Mouse (Mus musculus) layer of hippocampus, adult 9-10 months (tissue): ENCODE measurements around the gene Eapp.
"Not testable (repeated sequence)": the region's sequence is repeated elsewhere in the genome, so short reads cannot be mapped to it uniquely, and the experiment has no call there.

Experiments used
- DNase-seq: peaks from one replicate; pipeline ENCODE4 v3.0.0; 2022; ENCODE audit warnings: low spot score

The Eapp gene

DNA sequence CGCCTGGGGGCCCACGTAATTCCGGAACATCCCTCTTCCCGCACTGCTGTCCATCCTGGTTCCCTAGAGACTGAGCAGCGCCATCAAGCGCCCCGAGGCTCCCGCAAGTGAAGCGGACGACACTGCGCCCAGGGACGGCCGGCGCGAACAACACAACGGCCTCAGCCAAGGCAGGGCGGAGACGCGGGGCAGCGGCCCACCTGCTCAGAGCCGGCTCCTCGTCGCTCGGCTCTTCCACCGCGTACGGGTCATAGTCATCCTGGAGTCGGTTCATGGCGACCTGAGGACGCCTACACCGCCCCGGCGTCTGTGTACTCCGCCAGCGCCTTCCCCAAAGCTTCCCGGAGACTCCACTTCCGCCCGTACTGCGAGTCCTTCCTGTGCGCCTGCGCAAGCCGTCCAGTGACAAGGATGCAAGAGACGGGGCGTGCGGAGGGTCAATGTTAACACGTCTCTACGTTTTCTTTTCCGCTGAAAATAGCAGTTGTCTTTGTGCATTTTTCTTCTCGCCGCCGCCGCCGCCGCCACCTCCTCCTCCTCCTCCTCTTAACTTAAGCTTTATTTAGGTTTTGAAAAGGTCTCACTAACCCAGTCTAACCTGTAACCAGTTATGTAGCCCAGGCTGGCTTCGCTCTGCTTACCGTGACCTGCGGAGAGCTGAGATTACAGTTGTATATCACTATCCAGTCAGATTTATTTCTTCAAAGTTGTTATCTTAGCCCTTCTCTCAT, at the start of gene Eapp:
Gene Eapp (minus strand): TSS at position 387 of the 731 bp plus-strand sequence.
- peak; percentile 83 for DNase-seq

DNA sequence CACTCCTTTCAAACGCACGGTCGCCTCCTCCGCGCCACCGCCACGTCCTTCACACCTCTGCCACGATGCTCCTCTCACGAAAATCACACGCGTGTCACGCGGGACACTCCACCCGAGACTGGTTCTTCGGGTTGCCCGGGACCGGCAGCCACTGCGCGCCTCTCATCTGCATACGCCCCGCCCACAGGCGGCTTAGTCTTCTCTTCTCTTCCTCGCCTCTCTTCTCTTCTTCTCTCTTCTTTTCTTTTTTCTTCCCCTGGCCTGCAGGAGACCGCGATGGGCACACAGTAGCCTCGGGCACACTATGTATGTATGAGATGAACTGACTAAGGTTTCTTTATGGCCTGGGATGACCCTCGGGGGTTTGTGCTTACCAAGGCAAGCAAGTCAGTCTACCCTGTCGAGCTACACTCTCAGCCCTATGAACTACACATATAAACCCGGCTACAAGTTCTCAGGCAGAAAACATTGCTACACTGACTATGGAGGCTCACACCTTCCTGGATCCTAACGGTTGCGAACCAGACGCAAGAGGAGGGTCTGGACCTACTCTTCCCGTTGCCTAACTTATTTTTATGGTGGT, 43.1 kb upstream of the Eapp start:
- not testable (repeated sequence) for DNase-seq

DNA sequence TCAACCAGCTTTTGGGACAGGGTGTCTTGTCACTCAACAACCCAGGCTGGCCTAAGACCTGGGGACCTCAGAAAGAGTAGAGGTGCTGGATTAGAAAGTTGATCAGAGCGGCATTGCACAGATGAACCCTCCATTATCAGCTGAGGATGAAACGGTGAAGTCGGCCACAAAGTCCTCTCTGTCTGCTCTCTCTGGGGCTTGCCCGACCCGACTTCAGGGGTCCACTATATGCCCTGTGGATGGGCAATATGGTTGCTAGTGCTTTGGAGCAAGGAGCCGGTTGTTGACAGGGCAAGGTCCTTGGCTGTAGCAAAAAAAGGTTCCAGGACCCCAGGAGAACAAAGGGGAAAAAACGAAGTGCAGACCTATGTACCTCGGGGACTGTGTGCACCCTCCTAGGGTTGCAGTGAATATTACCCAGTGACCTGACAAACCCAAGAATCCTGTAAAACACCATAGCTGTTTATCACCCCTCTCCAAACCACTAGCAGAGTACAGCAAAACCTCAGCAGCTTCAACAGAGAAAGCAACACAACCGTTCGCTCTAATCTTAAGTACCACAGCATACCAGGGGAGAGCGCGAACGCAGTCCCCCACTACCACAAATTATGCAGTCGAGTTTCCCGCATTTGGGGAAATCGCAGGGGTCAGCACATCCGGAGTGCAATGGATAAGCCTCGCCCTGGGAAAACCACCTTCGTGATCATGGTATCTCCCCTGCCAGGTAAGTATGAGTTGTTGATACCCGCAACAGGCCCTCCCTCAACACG, 42.4 kb upstream of the Eapp start:
- DNase-seq, result not testable (repeated sequence)

DNA sequence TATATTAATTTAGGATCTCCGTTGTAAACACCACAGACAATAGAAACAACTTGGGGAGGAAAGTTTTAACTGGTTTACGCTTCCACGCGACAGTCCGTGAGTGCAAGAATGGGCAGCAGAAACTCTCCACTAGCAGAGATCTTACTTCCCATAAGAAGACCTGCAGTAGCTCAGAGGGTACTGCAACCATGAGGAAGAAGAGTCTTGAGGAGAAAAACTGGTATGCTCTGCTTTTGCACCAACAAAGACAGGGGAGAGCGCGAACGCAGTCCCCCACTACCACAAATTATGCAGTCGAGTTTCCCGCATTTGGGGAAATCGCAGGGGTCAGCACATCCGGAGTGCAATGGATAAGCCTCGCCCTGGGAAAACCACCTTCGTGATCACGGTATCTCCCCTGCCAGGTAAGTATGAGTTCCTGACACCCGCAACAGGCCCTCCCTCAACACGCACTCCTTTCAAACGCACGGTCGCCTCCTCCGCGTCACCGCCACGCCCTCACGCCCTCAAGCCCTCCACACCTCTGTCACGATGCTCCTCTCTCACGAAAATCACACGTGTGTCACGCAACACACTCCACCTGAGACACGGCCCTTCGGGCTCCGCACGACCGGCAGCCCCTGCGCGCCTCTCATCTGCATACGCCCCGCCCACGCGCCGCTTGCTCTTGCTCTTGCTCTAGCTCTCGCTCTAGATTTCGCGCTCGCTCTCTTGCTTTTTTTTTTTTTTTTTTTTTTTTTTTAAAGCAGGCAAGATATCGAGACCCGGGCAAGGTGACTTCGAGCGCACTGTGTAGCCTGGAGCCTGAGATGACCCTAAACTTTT, 38.8 kb upstream of the Eapp start:
- not testable (repeated sequence) for DNase-seq

DNA sequence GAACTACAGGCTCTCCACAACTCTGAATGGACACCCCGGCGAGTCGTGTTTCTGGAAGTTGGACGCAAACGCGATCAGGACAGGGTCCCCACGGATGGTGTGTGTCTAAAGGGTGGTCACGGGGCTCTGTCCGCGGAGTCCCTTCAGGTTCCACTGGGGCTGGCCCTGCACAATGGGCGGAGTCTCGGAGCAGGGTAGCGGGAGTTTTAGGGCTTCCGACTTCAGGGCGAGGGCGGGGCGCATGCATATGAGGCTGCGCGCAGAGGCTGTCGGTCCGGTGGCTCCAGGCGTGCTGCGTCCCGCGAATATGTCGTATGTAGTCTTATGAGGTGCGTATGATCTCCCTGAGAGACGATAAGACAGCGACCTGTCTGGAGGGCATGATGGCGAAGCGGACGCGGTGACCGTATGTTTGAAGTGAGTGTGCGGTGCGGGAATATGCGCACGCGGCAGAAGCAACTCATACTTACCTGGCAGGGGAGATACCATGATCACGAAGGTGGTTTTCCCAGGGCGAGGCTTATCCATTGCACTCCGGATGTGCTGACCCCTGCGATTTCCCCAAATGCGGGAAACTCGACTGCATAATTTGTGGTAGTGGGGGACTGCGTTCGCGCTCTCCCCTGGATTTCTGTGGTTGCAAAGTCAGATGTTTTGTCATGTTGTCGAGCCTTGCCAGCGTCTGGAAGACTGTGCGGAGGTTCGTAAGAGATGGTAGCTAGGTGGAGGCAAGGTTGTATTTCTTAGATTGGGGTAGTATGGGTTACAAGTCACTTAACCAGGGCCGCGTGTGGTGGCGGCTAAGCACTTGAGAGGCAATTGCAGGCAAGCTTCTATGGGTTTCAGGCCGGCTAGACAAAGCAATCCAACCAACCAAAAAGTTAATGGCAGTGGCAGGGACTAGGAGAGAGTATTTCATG, 33.7 kb upstream of the Eapp start:
- DNase-seq, result not testable (repeated sequence)

DNA sequence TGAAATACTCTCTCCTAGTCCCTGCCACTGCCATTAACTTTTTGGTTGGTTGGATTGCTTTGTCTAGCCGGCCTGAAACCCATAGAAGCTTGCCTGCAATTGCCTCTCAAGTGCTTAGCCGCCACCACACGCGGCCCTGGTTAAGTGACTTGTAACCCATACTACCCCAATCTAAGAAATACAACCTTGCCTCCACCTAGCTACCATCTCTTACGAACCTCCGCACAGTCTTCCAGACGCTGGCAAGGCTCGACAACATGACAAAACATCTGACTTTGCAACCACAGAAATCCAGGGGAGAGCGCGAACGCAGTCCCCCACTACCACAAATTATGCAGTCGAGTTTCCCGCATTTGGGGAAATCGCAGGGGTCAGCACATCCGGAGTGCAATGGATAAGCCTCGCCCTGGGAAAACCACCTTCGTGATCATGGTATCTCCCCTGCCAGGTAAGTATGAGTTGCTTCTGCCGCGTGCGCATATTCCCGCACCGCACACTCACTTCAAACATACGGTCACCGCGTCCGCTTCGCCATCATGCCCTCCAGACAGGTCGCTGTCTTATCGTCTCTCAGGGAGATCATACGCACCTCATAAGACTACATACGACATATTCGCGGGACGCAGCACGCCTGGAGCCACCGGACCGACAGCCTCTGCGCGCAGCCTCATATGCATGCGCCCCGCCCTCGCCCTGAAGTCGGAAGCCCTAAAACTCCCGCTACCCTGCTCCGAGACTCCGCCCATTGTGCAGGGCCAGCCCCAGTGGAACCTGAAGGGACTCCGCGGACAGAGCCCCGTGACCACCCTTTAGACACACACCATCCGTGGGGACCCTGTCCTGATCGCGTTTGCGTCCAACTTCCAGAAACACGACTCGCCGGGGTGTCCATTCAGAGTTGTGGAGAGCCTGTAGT, 23.4 kb upstream of the Eapp start:
- not testable (repeated sequence) for DNase-seq

DNA sequence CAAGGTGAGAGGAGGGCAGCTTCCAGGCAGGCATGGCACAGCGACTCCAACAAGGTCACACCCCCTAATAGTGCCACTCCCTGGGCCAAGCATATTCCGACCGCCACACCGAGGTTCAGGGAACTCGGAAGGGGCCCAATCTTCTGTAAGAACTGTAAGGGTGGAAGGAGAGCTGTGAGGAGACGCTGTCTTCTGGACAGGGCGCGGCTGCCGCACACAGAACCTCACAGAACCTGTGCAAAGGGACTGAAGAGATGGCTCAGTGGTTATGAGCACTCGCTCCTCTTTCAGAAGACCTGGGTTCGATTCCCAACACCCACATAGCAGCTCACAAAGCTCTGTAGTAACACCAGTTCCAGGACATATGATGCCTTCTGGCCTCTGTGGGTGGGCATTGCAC, 21.8 kb upstream of the Eapp start:
- DNase-seq, result not testable (repeated sequence)

DNA sequence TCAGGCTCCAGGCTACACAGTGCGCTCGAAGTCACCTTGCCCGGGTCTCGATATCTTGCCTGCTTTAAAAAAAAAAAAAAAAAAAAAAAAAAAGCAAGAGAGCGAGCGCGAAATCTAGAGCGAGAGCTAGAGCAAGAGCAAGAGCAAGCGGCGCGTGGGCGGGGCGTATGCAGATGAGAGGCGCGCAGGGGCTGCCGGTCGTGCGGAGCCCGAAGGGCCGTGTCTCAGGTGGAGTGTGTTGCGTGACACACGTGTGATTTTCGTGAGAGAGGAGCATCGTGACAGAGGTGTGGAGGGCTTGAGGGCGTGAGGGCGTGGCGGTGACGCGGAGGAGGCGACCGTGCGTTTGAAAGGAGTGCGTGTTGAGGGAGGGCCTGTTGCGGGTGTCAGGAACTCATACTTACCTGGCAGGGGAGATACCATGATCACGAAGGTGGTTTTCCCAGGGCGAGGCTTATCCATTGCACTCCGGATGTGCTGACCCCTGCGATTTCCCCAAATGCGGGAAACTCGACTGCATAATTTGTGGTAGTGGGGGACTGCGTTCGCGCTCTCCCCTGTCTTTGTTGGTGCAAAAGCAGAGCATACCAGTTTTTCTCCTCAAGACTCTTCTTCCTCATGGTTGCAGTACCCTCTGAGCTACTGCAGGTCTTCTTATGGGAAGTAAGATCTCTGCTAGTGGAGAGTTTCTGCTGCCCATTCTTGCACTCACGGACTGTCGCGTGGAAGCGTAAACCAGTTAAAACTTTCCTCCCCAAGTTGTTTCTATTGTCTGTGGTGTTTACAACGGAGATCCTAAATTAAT, 18.3 kb upstream of the Eapp start:
- DNase-seq, result not testable (repeated sequence)

DNA sequence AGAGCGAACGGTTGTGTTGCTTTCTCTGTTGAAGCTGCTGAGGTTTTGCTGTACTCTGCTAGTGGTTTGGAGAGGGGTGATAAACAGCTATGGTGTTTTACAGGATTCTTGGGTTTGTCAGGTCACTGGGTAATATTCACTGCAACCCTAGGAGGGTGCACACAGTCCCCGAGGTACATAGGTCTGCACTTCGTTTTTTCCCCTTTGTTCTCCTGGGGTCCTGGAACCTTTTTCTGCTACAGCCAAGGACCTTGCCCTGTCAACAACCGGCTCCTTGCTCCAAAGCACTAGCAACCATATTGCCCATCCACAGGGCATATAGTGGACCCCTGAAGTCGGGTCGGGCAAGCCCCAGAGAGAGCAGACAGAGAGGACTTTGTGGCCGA, 14.8 kb upstream of the Eapp start:
- DNase-seq, result not testable (repeated sequence)

DNA sequence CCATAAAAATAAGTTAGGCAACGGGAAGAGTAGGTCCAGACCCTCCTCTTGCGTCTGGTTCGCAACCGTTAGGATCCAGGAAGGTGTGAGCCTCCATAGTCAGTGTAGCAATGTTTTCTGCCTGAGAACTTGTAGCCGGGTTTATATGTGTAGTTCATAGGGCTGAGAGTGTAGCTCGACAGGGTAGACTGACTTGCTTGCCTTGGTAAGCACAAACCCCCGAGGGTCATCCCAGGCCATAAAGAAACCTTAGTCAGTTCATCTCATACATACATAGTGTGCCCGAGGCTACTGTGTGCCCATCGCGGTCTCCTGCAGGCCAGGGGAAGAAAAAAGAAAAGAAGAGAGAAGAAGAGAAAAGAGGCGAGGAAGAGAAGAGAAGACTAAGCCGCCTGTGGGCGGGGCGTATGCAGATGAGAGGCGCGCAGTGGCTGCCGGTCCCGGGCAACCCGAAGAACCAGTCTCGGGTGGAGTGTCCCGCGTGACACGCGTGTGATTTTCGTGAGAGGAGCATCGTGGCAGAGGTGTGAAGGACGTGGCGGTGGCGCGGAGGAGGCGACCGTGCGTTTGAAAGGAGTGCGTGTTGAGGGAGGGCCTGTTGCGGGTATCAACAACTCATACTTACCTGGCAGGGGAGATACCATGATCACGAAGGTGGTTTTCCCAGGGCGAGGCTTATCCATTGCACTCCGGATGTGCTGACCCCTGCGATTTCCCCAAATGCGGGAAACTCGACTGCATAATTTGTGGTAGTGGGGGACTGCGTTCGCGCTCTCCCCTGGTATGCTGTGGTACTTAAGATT, 14.2 kb upstream of the Eapp start:
- DNase-seq, result not testable (repeated sequence)

DNA sequence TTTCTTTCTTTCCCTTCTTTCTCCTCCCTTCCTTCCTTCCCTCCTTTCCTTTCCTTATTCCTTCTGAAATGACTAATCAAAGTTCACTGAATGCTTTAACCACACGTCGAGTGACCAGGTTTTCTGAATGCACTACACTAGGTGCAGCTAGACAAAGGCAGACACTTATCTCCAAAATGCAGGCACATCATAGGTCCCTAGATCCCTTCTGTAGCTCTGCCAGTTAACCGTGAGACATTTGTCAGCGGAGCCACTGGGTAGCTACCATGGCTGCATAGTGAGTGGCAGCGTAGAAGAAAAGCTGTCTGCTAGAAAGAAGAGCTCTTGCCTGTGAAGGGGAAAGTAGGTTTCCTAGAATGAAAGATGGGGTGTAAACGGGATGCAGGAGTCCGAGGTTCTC, 3.7 kb upstream of the Eapp start:
- DNase-seq, result no peak

DNA sequence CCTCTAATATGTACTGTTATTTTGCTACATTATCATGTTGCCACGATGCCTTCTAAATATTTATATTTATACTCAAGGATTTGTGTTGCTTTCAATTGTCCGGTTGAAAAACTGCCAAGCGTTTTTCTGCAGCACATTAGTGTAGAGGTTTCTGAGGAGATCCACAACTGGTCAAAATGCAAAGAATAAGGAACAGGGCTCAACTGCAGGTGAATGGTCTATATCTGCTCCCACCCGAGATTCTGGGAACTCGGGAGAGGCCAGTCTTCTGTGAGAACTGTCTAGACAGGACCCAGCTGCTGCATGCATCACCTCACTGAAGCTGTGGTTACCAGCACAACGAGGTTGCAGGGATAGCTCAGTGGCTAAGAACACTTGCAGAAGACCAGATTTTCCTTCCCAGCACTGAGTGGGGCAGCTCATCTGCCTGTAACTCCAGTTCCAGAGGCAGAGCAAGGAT, 2.1 kb upstream of the Eapp start:
- no peak for DNase-seq

DNA sequence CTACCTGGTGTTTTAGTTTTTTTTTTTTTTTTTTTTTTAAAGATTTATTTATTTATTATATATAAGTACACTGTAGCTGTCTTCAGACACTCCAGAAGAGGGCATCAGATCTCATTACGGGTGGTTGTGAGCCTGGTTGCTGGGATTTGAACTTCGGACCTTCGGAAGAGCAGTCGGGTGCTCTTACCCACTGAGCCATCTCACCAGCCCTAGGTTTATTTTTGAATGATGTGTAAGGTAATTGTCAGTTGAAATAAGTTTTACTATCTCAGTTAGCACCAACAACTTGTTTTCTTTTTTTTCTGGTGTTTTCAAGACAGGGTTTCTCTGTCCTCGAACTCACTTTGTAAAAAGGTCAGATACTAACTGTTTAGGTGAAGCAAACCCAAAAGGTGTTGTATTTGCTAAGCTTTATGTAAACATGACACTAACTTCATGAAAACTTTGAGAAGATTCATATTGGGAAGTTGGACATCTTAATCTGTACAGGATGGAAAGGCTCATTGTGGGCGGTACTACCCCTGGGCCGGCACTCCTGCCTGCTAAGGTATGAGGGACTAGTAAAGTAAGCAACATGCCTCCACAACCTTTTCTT, 1.4 kb upstream of the Eapp start:
- DNase-seq, result no peak

DNA sequence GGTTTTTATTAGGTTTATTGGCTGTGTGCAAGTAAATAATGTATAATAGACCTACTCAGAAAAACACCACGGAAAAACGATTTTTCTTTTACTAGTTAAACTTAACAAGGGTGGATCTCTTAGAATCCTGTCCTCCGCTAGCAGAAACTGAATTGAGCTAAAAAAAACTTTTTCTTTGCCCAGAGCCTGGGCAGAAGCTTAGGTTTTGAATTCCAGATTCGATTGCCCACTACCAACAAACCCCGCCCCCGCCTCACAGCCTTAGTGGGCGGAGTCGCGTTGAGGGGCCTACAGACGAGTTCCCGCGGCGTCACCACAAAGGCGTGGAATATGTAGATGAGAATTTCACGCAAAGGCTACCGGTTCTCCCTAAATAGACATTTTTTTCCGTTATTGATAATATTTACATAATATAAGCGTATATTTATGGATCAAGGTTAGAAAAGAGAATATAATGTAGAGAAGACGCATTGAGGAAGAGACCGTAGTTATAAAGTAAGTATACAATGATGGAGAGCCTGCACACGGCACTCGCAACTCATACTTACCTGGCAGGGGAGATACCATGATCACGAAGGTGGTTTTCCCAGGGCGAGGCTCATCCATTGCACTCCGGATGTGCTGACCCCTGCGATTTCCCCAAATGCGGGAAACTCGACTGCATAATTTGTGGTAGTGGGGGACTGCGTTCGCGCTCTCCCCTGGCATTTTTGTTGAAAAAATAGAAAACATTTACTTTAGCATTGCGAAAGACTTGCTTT, 725 bp upstream of the Eapp start:
- DNase-seq, result peak; percentile 95

DNA sequence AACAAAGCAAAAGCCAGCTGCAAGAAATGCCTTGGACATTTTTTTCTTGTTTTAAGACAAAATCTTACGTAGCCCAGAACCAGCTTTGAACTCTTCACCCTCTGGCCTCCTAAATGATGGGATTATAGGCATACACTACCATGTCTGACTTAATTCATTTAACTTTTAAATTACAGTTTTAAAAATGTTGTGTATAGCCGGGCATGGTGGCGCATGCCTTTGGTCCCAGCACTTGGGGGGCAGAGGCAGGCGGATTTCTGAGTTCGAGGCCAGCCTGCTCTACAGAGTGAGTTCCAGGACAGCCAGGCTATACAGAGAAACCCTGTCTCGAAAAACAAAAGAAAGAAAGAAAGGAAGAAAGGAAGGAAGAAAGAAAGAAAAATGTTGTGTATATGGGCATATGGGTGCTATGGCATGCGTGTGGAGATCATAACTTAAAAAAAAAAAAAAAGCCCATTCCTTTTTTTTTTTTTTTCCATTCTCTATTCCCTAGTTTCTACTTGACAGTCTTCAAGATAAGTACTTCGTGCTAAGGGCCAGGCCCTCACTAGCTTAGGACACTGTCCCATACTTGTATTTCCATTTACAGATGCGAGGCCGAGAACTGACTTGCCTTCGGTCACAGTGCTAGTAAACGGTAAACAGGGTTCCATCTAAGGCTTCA, 718 bp downstream of the Eapp start:
- DNase-seq, result no peak

DNA sequence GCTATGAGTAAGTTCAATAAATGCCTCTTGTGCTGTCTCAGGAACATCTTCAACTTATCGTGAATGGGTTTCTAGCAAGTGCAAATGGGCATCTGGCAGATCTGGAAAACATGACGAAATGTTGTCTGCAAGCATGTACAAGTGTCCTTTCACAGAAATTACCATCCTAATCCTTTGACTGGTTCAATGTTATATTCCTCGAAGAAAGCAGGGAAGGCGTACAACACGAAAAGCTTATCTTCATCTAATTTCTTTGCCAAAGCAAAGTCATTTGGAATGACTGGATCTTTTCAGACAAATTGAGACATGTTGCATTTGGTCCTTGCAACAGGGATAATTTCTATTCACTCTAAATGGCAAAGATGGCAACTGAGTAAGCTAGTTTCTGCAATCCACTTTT, 6.6 kb downstream of the Eapp start:
- no peak for DNase-seq

DNA sequence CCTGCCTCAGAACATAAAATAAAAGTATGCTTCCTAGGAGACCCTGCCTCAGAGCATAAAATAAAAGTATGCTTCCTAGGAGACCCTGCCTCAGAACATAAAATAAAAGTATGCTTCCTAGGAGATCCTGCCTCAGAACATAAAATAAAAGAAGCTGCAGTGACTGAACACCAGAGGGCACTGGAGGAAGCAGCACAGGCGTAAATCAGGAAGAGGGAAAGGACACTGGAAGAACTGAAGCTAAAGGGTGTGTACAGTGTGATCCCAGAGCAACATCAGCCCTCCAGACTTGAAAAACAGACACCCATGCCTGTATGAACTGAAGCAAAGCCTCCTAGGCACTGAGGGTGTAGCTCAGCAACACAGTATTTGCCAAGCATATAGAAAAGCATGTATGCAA, 12.5 kb downstream of the Eapp start:
- DNase-seq, result no peak
